Mouse (Mus musculus) right cerebral cortex, postnatal 10 days (tissue): Measurements from ENCODE around the gene Rad51b.

Experiments used
- DNase-seq, 2 experiments: peaks; one replicate each; pipeline ENCODE4 v3.0.0; 2021; ENCODE audit warnings: low spot score in 2 of 2

Rad51b gene

DNA sequence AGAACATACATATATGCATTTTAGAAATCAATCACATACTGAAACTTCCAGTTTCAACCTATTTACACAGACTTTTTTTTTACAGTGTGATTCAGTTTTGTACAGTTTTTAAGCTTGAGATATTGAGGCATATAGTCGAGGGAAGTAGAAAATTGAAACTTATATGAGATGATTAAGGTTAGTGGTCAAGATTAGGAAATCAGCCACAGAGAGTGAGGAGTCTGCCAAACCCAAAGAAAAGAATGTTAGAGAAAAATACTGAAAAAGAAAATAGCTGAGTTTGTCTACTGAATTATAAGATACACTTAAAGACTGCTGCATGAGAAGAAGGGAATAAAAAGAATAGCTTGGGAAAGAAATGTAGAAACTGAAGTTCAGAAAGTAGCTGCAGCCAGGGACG lies 280.4 kb downstream of the Rad51b start:
- DNase-seq = no peak

GRCm38 (mm10) chr12:79579018-79579585 lies 282.0 kb downstream of the Rad51b start:
- no peak for DNase-seq

DNA sequence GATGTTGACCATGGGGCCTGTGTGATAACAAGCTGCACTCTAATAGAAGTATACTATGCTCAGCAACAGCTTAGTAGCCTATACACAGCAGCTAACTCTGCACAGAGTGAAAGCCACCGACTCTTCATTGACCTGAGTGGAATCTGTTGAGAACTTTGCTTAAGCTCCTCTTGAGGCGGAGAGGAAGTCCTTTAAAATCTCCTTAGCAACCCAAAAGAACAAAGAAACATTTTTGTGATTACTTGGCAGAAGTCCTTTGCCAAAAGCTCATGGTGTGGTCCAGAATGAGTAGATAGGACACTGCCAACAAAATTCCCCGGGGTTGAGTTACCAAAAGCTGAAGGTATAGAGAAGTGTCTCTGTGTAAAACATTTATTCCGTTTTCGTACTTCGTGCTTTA lies 282.8 kb downstream of the Rad51b start:
- DNase-seq = no peak

DNA sequence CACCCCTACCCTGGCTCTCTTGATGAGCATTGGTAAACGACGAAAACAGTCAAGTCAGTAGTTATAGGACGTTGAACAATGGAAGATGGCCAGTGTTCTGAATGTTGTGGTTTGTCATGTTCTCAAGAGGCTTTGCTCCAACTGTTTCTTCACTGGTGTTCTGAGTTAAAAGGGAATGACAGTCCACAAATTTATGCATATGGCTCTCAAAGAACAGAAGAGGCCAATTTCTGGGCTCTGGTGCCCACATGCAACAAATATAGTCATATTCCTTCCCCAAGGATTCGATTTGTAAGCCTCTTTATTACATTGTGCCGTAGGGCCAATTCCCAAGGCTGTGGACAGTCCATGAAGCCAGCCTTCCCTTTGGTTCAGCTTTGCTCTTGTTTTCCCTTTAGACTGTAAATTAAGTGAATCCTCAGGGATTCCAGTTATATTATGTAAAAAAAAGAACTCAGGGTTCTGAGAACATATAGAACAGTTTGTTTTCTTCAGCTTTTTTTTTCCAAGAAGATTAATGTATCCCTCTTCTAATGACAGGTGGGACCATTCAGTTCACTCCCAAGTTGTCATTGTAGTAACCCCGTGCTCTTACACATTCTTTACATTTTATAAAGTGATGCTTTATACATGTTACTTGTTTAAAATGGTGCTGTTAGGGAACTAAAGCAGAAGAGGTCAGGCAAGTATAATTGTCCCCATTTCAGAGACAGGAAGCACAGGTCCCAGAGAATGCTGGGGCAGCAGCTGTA lies 287.6 kb downstream of the Rad51b start:
- no peak for DNase-seq

GRCm38 (mm10) chr12:79585336-79585735 lies 288.3 kb downstream of the Rad51b start:
- DNase-seq = no peak

GRCm38 (mm10) chr12:79588831-79589230 lies 291.7 kb downstream of the Rad51b start:
- no peak for DNase-seq

DNA sequence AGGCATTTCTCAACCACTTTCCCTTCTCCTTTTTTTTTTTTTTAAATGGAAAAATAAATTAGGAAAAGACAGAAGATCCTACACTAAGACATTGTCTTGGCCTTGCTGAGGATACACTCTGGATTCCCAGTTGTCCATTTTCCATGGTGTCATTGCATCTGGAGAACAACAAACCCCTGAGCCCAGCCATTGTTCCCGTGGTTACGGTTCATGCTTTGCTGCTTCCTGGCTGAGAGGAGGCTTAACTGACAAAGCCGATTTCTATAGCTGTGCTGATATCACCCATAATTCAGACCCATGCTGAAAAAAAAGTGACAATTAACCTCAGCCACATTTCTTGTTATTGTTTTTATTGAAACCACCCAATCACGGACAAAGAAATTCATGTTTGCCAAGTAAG lies 295.1 kb downstream of the Rad51b start:
- DNase-seq = no peak

DNA sequence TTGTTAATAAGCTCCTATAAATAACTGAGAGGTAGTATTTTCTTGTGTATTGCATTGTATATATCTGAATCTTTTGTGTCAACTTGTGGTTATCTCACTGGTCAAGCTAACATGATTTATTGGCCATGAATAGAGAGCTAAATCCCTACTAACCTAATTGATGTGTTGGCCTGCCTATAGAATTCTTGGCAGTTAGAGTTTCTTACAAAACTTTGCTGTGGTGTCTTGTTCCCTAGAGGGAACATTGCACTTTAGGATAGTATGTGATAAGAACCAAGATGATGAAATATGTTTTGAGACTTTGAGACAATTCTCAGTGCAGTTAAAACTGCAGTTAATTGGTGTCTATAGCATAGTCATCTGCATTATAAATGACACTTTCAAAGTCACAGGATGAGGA lies 299.8 kb downstream of the Rad51b start:
- no peak for DNase-seq

GRCm38 (mm10) chr12:79597351-79597750 lies 300.3 kb downstream of the Rad51b start:
- DNase-seq = no peak

- DNase-seq = no peak
Observed at GRCm38 (mm10) chr12:79597786-79598185, 300.7 kb downstream of the Rad51b start.

GRCm38 (mm10) chr12:79598496-79598895 lies 301.4 kb downstream of the Rad51b start:
- DNase-seq = no peak

DNA sequence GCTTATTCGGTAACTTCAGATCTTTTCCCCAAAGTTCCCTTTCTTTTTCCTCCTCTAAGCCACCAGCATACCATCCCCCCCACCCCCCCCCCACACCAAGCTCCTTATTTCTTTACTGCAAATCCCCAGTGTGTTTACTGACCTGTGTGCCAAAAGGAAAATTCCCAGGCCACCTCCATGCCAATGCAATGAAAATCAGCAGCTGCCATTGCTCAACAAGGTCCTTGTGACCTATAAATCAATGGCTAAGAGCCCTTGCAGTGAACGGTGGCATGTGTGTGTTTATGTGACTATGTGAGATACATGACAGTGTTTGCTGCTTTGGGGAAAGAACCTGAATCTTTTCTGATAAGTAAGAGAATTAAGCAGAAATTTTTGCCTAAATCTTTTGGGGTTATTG lies 301.8 kb downstream of the Rad51b start:
- no peak for DNase-seq

- DNase-seq = peak; percentile 23 to 27
Observed at GRCm38 (mm10) chr12:79600149-79600769, 303.2 kb downstream of the Rad51b start.

GRCm38 (mm10) chr12:79602641-79603040 lies 305.6 kb downstream of the Rad51b start:
- no peak for DNase-seq

- no peak for DNase-seq
Observed at GRCm38 (mm10) chr12:79604850-79605249, 307.8 kb downstream of the Rad51b start.

DNA sequence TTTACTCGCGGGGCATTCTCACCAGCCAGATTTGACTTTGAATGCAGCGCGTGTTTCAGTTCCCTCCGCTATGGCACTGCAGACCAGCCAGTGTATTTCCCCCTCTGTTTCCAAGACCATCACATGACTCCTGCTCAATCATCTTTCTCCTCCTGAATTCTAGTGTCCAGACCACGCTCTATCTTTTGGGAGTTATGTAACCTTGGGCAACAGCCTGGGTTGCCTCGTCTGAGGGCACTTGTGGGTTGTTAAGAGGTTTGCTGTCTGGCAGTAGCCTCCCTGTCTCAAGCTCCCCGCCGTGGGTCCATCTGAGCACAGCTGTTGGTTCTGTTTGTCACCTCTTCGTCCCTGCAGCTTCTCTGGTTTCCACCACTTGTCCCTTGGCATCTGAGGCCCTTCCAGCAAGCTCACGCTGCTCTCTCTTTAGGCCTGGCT lies 309.1 kb downstream of the Rad51b start:
- DNase-seq = no peak

DNA sequence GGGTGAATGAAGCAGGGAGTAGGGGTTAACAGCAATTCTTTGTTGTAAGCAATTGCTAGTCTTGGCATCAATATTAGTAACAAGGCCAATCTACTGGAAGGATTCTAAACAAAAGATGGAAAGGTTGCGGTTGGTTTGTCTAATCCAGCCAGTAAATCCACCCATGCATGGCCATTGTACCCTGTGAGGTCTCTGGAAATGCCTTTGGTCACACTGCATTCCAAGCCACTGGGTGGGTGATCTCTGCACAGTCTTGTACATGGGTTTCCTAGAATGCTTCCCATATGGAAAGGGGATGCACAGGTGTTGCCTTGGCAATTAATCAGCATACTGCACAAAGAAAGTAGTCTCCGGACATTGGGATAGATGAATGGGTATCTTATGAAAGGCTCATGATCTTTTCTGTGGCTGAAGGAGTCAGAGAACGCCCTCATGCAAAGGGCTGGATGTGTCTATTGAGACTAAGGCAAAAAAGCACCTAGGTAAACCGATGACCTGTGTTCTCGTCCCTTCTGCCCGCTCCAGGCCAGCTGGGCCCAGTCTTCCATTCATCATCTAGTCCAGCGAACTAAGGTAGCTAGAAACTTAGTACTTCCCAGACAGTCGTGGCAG lies 312.4 kb downstream of the Rad51b start:
- no peak for DNase-seq

- DNase-seq = no peak
Observed at GRCm38 (mm10) chr12:79610511-79611103, 313.5 kb downstream of the Rad51b start.

DNA sequence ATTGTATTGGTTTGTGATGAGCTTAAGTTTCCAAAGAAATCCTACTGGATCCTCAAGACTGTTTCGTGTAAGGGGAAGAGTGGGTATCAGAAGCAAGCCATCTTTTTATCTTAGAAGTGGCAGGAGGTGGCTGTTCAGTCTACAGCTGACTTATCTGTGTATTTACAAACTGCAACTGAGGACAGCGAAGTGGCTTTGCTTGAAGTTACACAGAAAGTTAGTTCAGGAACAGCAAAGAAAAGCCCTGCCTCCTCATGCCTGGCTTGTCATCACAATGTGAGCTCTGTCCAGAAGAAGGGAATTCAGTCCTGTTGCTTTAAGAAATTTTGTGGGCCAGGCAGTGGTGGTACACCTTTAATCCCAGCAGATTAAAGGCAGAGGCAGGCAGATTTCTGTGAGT lies 314.6 kb downstream of the Rad51b start:
- no peak for DNase-seq

DNA sequence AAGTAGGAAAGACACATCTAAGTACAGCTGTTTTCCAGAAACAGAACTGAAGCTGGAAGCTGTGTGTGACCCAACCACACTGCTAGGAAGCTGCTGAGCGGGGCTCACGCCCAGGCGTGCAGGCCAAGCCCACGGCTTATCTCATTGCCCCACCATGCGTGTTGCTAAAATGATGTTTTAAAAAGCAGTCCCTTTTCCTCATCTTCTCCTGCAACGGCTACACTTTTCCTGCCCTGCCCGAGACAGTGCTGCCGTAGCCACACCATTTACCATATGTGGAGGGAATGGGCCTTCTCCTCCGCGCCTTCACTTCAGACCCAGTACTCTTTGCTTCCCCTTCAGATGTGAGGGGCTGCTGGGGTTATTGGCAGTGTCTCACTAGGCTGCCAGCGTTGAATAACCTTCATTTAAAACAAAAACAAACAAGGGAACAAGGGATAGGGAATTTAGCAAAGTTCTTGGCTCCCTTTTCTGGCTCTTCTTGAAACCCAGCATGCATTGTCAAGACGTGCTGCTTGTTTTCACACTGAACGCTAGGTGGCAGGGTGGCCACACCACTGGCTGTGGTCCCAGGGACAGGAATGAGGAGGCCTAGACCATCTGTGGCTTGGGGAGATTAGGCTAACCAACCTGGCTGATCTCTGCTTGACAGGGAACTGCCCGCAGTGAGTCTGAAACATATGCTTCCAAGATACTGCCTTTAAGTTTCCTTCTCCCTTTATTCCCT lies 315.4 kb downstream of the Rad51b start:
- DNase-seq = peak; percentile 88 to 92

DNA sequence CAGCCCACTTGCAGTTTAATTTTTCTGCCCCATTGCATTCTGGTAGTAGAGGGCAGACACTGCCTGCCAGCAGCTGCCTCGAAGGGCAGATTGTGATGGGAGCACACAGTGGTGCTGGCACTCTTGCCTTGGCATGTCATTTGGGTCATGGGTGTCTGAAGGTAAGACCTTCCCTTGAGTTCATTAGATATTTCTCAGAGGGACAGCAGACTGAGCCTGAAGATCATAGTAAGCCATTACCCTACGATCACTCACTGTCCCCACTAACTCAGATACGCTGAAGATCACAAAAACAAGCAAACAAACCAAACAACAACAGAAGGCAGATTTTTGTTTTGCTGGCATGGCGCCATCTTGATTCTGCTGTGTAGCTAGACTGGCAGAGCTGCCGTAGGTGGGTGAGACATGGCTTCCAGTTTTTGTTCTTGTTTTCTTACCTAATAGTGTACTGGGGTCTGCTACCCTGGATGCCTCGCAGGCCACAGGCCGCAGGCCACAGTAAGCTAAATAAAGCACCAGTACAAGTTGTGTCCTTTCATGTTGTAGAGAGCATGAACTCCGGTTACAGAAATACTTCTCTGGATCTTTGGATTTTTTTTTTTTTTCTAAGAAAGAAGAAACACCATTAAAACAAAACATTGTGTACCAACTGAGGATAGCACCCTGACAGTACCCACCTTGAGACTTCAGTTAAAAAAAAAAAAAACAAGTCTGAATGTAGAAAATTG lies 316.1 kb downstream of the Rad51b start:
- peak; percentile 40 to 45 for DNase-seq
